Mouse (Mus musculus): ENCODE results near the gene Lsm7. TPM values are rescaled to one million over a fixed set of nuclear protein-coding genes. Genes with fewer than 3 reads are reported as not detected.

Lsm7 gene
- polyA plus RNA-seq, 1 experiment from 2014 or later = 256 TPM

DNA sequence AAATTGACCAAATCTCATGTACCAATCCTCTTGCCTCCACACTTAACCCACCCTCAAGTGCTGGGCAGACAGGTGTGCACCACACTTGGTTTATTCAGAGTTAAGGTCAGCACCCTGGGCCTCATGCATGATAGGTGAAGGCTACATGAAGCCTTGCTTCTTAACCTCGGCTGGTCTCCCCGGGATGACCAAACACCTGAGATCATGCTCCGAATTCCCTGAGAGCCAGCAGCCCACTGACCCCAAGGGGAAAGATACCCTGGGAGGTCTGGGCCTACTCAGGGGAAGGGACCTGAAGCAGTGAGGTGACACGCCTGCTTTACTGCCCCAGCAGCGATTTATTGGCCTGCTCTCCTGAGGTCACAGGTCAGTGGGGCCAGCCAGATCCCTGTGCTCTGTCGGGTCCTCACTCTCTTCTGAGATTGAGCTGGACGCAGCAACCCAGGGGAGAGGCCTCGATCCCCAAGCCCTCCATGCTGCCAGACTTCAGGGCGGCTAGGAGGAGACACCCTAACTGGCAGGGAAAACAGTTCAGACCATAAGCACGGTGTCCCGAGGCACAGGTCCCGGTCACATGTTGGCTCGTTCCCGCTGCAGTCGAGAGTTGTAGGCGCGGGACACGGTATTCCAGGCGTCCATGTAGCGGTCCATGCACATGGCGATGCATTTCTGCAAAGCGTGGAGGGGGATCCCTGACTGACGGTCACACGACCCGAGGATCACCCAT, 44.7 kb upstream of the Lsm7 start:
- Histone ChIP-seq H3K9ac (replicated peaks; ENCODE audit: low read length) (peak overlapping the region; percentile 79), H3K4me1 (ENCODE audit: control insufficient read depth, insufficient read depth, low read length) (peaks cover 7% of the 10 kb centered on the region), H3K4me2 (ENCODE audit: low read length) (peak overlapping the region; percentile 96), H3K9me3 (ENCODE audit: control insufficient read depth, low read length) (no peaks in the 10 kb centered on the region), H3K36me3 (ENCODE audit: control insufficient read depth, insufficient read depth, low read length) (peaks cover 52% of the 10 kb centered on the region), H3K4me3 (replicated peaks; ENCODE audit: low read depth, low read length) (peak overlapping the region; percentile 96), H3K27me3 (ENCODE audit: control insufficient read depth, insufficient read depth, low read length) (no peaks in the 10 kb centered on the region), H3K27ac (replicated peaks; ENCODE audit: low read depth, low read length) (peak overlapping the region; percentile 88)
- ATAC-seq (ENCODE audit: low FRiP score, low TSS enrichment) (no peak), DNase-seq (no peak)
- 15% methylated on average over 25 of the region's 25 CpGs for WGBS

DNA sequence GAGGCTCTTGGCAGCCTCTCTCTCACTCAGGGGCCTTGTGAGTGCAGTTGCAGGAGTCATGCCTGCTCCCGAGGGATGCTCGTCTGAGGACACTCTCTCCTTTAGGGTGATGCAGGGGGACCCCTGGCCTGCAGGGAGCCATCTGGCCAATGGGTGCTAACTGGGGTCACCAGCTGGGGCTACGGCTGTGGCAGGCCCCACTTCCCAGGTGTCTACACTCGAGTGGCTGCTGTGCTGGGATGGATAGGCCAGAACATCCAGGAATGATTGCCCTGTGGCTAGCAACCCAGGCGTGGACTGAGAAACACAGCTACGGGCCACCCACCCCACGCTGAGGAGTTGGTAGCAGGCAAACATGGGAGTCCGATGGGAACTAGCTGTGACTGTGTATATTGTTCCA, 44.1 kb upstream of the Lsm7 start:
- peaks cover 7% of the 10 kb centered on the region for H3K4me1 ChIP-seq (ENCODE audit: control insufficient read depth, insufficient read depth, low read length)
- no peak overlapping the region for H3K9ac ChIP-seq (replicated peaks; ENCODE audit: low read length)
- no peaks in the 10 kb centered on the region for H3K9me3 ChIP-seq (ENCODE audit: control insufficient read depth, low read length)
- no peak overlapping the region; the same call in 1 of the 2 replicates for H3K4me3 ChIP-seq (replicated peaks; ENCODE audit: low read depth, low read length)
- H3K27me3 ChIP-seq (ENCODE audit: control insufficient read depth, insufficient read depth, low read length) = no peaks in the 10 kb centered on the region
- no peak for DNase-seq
- no peak overlapping the region for H3K27ac ChIP-seq (replicated peaks; ENCODE audit: low read depth, low read length)
- peak overlapping the region; percentile 96; the same call in 1 of the 2 replicates for H3K4me2 ChIP-seq (ENCODE audit: low read length)
- WGBS = 88% methylated on average over 8 of the region's 8 CpGs
- peaks cover 45% of the 10 kb centered on the region for H3K36me3 ChIP-seq (ENCODE audit: control insufficient read depth, insufficient read depth, low read length)
- no peak for ATAC-seq (ENCODE audit: low FRiP score, low TSS enrichment)

DNA sequence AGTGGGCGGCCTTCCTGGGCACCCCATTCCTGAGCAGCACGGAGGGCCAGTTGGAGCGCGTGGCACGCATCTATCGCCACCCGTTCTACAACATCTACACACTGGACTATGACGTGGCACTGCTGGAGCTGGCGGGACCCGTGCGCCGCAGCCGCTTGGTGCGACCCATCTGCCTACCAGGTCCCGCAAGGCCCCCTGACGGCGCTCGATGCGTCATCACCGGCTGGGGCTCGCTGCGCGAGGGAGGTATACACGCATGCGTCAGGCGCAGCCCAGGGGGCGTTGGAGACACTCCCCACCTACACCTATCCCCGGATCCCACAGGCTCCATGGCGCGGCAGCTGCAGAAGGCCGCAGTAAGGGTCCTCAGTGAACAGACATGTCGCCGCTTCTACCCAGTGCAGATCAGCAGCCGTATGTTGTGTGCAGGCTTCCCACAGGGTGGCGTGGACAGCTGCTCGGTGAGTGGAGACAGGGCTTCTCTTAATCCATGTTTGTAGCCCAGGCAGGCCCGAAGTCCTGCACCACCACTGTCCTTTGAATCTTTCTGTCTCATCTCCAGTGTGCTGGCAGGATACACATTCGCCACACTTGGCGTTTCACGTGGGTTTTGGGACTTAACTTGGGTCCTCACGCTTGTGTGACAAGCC, 43.0 kb upstream of the Lsm7 start:
- peaks cover 7% of the 10 kb centered on the region for H3K4me1 ChIP-seq (ENCODE audit: control insufficient read depth, insufficient read depth, low read length)
- no peak overlapping the region; the same call in 1 of the 2 replicates for H3K4me2 ChIP-seq (ENCODE audit: low read length)
- H3K4me3 ChIP-seq (replicated peaks; ENCODE audit: low read depth, low read length) = no peak overlapping the region
- peaks cover 34% of the 10 kb centered on the region for H3K36me3 ChIP-seq (ENCODE audit: control insufficient read depth, insufficient read depth, low read length)
- no peak for DNase-seq
- WGBS = 28% methylated on average over 41 of the region's 41 CpGs
- no peak for ATAC-seq (ENCODE audit: low FRiP score, low TSS enrichment)
- H3K9me3 ChIP-seq (ENCODE audit: control insufficient read depth, low read length) = no peaks in the 10 kb centered on the region
- H3K9ac ChIP-seq (replicated peaks; ENCODE audit: low read length) = no peak overlapping the region
- H3K27me3 ChIP-seq (ENCODE audit: control insufficient read depth, insufficient read depth, low read length) = no peaks in the 10 kb centered on the region
- no peak overlapping the region for H3K27ac ChIP-seq (replicated peaks; ENCODE audit: low read depth, low read length)

DNA sequence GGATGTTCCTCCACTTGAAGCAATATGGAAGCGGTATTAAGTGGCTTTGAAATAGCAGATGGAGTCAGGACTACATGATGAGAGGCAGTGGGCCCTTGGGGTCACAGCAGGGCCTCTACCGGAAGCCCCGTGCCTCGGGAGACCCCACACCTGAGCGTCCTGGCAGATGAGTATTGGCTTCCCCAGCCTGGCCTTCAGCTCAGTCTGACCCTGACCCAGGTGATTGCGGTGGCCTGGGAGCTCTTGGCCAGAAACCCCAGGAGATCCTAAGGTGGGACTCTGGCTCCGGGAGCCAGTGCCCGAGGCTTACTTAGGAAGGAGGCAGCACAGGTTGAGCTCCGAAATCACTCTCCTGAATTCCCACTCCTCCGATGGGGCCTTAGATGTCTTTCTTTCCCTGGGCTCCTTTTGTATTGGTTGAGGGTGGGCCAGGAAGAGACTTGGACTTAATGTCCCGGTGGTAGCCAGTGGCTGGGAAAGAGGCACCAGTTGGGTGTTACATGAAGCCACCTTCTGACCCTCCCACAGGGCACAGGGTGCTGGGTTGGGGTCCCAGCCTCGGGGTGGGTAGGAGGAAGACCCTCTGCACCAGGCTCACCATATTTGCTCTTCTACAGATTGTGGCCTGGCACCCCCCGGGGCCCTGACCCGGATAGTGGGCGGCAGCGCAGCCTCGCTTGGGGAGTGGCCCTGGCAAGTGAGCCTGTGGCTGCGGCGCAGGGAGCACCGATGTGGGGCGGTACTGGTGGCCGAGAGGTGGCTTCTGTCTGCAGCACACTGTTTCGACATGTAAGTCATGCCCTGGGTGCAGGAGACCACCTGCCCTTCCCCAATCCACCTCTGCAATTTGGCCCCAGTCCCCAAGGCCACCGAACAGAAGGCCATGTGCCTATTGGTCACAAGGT, 41.8 kb upstream of the Lsm7 start:
- Histone ChIP-seq H3K4me1 (ENCODE audit: control insufficient read depth, insufficient read depth, low read length) (peaks cover 7% of the 10 kb centered on the region), H3K4me3 (replicated peaks; ENCODE audit: low read depth, low read length) (no peak overlapping the region), H3K9me3 (ENCODE audit: control insufficient read depth, low read length) (no peaks in the 10 kb centered on the region), H3K36me3 (ENCODE audit: control insufficient read depth, insufficient read depth, low read length) (peaks cover 23% of the 10 kb centered on the region), H3K27ac (replicated peaks; ENCODE audit: low read depth, low read length) (no peak overlapping the region), H3K9ac (replicated peaks; ENCODE audit: low read length) (no peak overlapping the region), H3K27me3 (ENCODE audit: control insufficient read depth, insufficient read depth, low read length) (no peaks in the 10 kb centered on the region), H3K4me2 (ENCODE audit: low read length) (no peak overlapping the region)
- ATAC-seq (ENCODE audit: low FRiP score, low TSS enrichment) (no peak), DNase-seq (no peak)
- 74% methylated on average over 24 of the region's 24 CpGs for WGBS

DNA sequence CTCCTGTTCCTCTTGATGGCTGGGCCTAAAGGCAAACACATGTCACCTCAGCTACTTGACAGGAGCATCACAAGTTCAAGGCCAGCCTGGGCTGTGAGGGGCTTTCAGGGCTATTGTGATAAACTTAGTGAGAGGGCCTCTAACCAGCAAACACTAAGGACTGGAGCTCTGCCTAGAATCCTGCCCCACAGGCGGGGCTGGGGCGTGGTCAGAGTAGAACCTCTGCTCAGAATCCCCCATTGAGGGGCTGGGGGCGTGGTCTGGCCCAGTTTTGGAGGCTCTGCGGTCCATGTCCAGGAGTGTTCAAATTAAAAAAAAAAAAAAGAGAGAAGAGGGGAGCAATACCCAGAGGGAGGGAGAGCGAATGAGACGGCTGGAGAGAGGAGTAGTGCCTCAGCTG, 40.7 kb upstream of the Lsm7 start:
- WGBS = 83% methylated on average over 6 of the region's 6 CpGs
- H3K9ac ChIP-seq (replicated peaks; ENCODE audit: low read length) = no peak overlapping the region

DNA sequence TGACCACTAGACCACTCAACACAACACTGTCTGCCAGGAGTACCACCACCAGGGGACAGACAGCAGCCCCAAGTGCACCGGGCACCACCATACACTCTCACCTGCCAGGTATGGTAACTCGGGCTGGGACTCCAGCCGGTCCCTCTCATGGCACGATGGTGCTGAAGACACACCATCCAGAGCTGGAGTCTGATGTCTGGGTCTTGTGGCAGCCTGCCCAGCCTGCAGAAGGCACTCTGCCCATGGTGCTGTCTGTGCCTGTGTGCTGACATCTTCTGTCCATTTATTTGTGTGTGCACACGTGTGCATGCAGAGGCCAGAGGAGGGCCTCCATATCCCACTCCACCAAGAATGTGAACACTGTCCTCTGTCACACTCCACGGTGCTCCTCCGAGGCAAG, 40.1 kb upstream of the Lsm7 start:
- Histone ChIP-seq H3K27me3 (ENCODE audit: control insufficient read depth, insufficient read depth, low read length) (no peaks in the 10 kb centered on the region), H3K27ac (replicated peaks; ENCODE audit: low read depth, low read length) (no peak overlapping the region), H3K36me3 (ENCODE audit: control insufficient read depth, insufficient read depth, low read length) (peaks cover 18% of the 10 kb centered on the region), H3K9ac (replicated peaks; ENCODE audit: low read length) (no peak overlapping the region), H3K4me1 (ENCODE audit: control insufficient read depth, insufficient read depth, low read length) (peaks cover 7% of the 10 kb centered on the region), H3K4me3 (replicated peaks; ENCODE audit: low read depth, low read length) (no peak overlapping the region), H3K4me2 (ENCODE audit: low read length) (no peak overlapping the region), H3K9me3 (ENCODE audit: control insufficient read depth, low read length) (no peaks in the 10 kb centered on the region)
- DNase-seq = no peak
- no peak for ATAC-seq (ENCODE audit: low FRiP score, low TSS enrichment)
- 84% methylated on average over 7 of the region's 7 CpGs for WGBS

More for the DNA sequence above, 40.7 kb upstream of the Lsm7 start:
- Histone ChIP-seq H3K4me1 (ENCODE audit: control insufficient read depth, insufficient read depth, low read length) (peaks cover 7% of the 10 kb centered on the region), H3K4me2 (ENCODE audit: low read length) (no peak overlapping the region), H3K27me3 (ENCODE audit: control insufficient read depth, insufficient read depth, low read length) (no peaks in the 10 kb centered on the region), H3K27ac (replicated peaks; ENCODE audit: low read depth, low read length) (no peak overlapping the region), H3K9me3 (ENCODE audit: control insufficient read depth, low read length) (no peaks in the 10 kb centered on the region), H3K36me3 (ENCODE audit: control insufficient read depth, insufficient read depth, low read length) (peaks cover 18% of the 10 kb centered on the region), H3K4me3 (replicated peaks; ENCODE audit: low read depth, low read length) (no peak overlapping the region)
- DNase-seq = no peak
- ATAC-seq (ENCODE audit: low FRiP score, low TSS enrichment) = no peak

DNA sequence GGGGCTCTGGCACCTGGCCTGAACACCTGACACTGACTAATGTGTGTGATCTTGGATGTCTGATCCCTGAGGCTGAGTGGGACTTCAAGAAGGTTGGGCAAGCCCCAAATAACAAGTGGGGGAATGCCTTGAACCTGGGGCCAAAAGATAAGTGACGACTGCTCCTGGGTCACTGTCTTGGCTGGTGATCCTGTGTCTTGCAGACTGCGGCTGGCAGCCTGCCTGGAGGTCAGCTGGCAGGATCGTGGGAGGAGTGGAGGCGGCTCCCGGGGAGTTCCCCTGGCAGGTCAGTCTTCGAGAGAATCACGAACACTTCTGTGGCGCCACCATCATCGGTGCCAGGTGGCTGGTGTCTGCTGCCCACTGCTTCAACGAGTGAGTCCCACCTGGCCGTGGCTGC, 32.2 kb upstream of the Lsm7 start:
- Histone ChIP-seq H3K27me3 (ENCODE audit: control insufficient read depth, insufficient read depth, low read length) (no peaks in the 10 kb centered on the region), H3K9me3 (ENCODE audit: control insufficient read depth, low read length) (no peaks in the 10 kb centered on the region), H3K4me3 (replicated peaks; ENCODE audit: low read depth, low read length) (no peak overlapping the region), H3K9ac (replicated peaks; ENCODE audit: low read length) (no peak overlapping the region), H3K4me2 (ENCODE audit: low read length) (no peak overlapping the region), H3K27ac (replicated peaks; ENCODE audit: low read depth, low read length) (no peak overlapping the region), H3K36me3 (ENCODE audit: control insufficient read depth, insufficient read depth, low read length) (no peaks in the 10 kb centered on the region), H3K4me1 (ENCODE audit: control insufficient read depth, insufficient read depth, low read length) (no peaks in the 10 kb centered on the region)
- ATAC-seq (ENCODE audit: low FRiP score, low TSS enrichment) = no peak
- WGBS = 78% methylated on average over 11 of the region's 11 CpGs
- no peak for DNase-seq

DNA sequence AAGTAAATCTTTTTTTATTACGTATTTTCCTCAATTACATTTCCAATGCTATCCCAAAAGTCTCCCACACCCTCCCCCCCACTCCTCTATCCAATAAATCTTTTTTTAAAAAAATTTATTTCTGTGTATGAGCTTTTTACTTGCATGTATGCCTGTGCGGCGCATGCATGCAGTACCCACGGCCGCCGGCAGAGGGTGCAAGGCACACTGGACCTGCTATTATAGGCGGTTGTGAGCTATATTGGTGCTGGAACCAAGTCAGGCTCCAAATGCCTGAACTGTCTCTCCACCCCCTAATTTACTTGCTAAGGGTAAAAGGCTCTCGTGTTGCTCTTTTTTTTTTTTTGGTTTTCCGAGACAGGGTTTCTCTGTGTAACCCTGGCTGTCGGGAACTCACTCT, 26.3 kb upstream of the Lsm7 start:
- Histone ChIP-seq H3K27ac (replicated peaks; ENCODE audit: low read depth, low read length) (no peak overlapping the region), H3K36me3 (ENCODE audit: control insufficient read depth, insufficient read depth, low read length) (no peaks in the 10 kb centered on the region), H3K4me1 (ENCODE audit: control insufficient read depth, insufficient read depth, low read length) (no peaks in the 10 kb centered on the region), H3K4me3 (replicated peaks; ENCODE audit: low read depth, low read length) (no peak overlapping the region), H3K9ac (replicated peaks; ENCODE audit: low read length) (no peak overlapping the region), H3K27me3 (ENCODE audit: control insufficient read depth, insufficient read depth, low read length) (no peaks in the 10 kb centered on the region), H3K9me3 (ENCODE audit: control insufficient read depth, low read length) (no peaks in the 10 kb centered on the region), H3K4me2 (ENCODE audit: low read length) (no peak overlapping the region)
- DNase-seq (peak; percentile 70), ATAC-seq (ENCODE audit: low FRiP score, low TSS enrichment) (no peak)
- 26% methylated on average over 10 of the region's 10 CpGs for WGBS
